Mouse (Mus musculus) adrenal gland, adult 18-20 months (tissue): ENCODE data around the gene Art2b. TPM values are rescaled to one million over a fixed set of nuclear protein-coding genes. Genes with fewer than 3 reads are reported as not detected.
A peak's percentile ranks its signal among the peaks of the same experiment; 100 is the strongest.
"Not testable (repeated sequence)": the region's sequence is repeated elsewhere in the genome, so short reads cannot be mapped to it uniquely, and the experiment has no call there.

ENCODE experiments used
- DNase-seq, 2 experiments: peaks; one replicate each; pipeline ENCODE4 v3.0.0; 2021 to 2022; ENCODE audit warnings: low spot score in 2 of 2
- total RNA-seq, 2 experiments: library from RNA; stranded (reverse); gene quantifications; 1 replicate in 1 of 2; 2 replicates in 1 of 2; pipeline ENCODE4 v1.2.3; 2021

Art2b gene
- total RNA-seq, 2 experiments from 2014 or later, result 0.19 TPM; not detected in 1

DNA sequence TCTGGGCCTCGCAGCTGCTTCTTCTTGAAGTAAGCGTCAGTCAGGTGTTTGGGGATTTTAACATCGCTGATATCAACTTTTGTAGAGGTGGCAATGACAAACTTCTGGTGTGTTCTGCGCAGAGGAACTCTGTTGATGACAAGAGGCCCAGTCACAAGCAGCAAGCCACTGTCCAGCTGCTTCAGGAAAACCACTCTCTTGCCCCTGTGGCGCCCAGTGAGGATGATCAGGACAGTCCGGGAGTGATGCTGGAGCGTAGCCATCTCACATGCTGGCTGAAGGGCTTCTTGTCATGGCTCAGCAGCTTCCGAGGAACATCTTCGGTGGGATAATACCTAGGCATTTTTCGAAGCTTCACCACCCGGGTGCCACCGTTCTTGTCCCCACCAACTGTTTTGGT, 11.8 kb downstream of the Art2b start:
- not testable (repeated sequence) for DNase-seq

DNA sequence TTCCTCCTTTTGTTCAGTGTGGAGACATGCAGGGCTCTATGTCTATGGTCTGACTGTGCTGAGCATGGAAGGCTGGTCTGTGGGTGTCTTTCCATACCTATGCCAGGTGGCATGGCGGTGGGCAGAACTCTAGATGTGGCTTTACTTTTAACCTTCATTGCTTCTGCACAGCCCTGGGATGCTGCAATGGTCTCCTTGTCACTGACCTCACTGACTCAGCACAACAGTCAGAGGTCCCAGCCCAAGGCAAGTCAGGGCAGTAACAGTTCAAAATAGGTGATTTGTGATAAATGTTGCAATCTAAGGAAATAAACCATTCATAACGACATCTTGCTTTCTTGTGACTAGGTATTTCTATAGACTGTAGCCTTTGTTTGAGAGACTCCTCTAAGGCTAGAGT, 21.3 kb downstream of the Art2b start:
- DNase-seq, result no peak

DNA sequence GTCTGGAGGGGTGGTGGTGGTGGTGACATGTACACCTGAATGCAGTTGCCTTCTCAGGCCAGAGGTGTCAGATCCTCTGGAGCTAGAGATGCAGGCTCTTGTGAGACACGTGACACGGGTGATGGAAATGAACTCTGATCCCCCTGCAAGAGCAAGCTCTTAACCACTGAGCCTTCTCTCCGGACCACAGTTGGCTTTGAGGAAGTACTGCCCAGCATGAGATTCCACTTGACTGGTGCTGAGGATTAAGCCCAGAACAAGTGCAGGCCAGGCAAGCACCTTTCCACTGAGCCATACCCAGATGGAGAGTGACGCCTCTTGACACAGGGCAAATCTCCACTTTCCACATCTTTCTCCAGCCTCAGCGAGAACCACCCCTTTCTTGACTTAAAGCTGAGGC, 26.0 kb downstream of the Art2b start:
- not testable (repeated sequence) for DNase-seq

DNA sequence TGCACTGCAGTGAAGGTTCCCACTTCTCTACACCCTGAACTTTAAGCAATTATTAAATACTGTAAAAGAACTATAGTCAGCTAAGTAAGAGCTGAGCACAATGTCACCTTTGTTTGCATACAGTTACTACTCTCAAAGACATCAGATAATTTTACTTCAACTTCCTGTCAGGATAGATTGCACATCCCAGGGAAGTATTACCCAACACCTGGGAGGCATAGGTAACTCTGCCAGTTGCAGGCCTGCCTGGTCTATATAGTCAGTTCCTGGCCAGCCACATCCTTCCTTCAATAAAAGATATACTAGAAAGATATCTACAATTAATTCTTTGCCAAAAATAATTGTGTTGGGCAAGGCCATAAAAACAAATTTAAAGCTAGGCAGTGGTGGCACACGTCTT, 28.0 kb downstream of the Art2b start:
- no peak for DNase-seq

DNA sequence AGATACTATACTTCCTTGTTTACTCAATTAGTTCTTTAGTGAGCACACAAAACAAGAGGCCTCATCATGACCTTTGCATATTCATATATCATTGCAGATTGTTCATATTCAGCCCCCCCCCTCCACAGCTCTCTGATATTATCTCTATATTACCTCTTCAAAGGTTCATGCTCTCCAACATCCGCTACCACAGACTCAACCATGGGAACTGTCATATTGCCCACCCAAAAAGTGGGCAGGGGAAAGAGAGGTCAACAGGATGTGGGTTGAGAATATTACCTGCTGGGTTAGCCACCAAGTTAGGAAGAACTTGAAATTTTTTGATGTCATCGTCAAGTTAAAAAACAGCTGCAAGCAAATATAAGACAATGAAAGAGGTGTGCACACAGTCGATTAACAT, 29.9 kb downstream of the Art2b start:
- not testable (repeated sequence) for DNase-seq

DNA sequence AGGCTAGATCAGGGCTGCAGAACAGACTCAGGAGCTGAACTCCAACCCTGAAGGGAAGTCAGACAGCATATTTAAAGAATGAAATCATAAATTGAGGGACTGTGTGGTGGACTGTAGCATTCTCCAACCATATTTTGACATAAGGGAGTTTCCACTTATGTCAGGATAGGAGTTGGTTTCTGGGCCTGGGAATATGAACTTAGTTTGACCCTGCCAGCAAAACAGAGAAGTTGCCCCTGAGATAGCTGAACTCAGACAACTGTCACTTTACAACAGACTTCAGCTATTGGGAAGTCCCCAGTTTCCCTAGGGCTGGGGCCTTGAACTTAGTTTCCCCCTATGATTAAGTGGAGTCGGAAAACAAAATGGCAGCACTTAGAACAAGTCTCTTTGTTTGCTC, 33.9 kb downstream of the Art2b start:
- DNase-seq, result no peak

DNA sequence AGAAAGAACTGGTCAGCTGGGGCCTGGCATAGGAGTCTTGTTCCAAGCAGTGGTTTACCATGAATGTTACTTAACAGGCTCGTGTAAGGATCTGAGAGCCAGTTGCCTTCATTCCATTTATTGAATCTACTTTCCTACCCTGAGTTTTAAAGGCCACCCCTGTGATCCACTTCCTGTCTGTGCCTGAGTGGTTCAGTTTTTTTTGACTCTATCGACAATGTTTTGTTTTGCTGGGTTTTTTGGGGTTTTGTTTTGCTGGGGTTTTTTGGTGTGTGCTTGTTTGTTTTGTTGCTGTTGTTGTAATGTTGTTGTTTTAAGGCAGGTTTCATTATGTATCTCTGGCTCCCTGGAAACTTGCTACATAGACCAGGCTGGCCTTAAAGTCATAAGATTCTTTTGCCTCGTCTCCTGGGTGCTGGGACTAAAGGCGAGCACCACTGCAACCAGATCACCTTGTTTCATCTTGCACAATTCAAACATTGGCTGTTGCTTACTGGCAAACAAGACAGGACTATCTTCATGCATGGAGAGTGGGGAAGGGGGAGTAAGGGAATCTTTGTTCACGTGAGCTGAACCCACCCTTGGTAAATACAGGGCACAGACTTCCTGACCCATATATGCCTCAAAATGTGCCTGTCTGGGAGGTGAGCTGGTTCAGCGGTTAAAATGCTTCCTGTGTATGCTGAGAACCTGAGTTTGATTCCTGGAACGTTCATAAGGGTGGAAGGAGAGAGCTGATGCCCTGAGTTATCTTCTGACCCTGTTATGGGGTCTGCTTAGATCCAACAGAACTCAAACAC, 34.5 kb downstream of the Art2b start:
- no peak for DNase-seq

DNA sequence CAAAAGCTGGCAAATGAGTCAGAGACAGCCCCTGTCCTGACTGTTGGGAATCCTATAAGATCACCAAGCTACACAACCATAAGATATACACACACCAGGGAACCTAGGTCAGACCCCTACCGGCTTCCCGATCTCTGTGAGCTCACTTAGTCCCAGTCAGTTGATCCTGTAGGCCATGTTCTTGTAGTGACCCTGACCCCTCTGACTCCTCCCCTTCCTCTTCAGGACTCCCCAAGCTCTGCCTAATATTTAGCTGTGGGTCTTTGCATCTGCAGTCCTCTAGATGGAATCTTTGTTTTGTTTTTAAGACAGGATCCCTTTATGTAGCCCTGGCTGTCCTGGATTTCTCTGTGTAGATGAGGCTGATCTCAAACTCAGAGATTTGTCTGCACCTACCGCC, 36.1 kb downstream of the Art2b start:
- DNase-seq, result no peak

DNA sequence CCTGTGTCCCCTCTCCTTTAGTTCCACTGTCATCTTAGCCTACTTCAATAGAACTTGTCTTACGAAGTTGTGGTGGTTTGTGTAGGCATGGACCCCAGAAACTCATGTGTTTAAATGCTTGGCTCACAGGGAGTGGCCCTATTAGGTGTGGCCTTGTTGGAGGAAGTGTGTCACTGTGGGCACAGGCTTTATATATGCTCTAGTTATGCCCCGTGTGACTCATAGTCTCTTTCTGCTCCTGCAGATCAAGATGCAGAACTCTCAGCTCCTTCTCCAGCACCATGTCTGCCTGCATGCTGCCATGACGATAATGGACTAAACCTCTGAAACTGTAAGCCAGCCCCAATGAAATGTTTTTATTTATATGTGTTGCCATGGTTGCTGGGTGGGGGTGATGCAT, 37.7 kb downstream of the Art2b start:
- DNase-seq, result no peak

DNA sequence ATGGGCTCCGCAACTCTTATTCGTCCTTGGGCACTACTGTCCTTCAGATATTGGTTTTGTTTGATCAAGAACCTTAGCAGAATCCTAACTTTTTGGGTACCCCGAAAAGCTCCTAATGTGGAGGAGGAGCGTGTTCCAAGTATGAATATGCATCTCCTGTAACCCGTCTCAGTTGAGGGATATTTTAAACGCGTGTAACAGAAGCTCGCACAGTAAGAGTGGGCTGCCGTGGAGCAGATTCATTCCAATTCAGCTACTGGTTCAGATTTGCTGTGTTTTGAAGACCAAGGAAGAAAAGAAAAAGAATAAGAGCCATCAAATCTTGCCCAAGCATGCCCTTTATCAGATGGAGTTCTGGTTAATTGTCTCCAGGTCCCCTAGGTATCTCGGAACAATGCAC, 43.7 kb downstream of the Art2b start:
- no peak for DNase-seq

DNA sequence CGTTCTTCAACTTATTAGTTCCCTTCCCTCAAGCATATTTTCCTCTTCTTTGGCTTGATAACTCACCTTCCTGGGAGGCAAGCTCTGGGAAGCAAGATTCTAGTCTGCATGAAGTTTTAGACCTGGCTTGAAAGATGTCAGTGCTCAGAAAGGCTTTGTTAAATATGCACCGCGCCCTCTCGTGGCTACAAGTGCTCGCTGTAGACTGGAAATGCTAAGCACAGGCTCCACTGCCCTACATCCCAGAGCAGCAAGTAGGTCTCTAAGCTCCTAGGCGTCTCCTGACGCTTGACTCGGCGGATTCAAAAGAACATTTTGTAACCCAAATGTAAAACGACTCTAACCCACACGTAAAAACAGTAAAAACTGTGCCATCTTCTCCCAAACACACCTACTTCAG, 44.3 kb downstream of the Art2b start:
- peak; percentile 58 to 69 for DNase-seq

DNA sequence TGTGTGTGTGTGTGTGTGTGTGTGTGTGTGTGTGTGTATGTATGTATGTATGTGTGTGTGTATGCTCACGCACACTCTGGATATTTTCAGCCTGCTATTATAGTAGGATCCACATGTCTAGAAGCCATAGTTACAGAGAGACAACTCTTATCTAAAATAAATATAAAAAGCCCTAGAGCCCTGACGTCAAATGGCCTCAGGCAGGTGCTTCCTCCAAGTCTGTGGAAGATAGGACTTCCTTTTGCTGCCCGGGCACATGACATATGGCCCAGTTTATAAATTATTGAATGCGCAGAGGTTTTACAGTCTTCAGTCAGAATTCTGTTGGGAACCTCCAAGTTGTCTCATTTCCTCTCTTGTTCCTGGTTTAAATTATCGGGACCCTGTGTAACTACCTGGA, 44.7 kb downstream of the Art2b start:
- DNase-seq, result no peak

DNA sequence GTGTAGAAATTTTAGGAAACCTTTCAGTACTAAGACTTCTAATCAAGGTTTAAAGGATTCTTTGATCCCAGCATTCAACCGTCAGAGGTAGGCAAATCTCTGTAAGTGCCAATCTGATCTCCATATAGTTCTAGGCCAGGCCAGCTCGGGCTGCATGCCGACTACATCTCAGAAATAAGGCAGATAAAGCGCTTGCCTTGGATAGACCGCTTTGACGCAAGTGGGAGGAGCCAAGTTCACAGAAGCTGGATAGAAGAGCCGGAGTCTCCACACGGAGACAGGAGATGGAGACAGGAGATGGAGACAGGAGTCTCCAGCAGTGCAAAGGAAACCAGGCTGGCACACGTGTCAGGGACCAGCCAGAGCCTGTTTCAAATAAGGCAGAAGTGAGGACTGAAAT, 45.6 kb downstream of the Art2b start:
- DNase-seq, result no peak

DNA sequence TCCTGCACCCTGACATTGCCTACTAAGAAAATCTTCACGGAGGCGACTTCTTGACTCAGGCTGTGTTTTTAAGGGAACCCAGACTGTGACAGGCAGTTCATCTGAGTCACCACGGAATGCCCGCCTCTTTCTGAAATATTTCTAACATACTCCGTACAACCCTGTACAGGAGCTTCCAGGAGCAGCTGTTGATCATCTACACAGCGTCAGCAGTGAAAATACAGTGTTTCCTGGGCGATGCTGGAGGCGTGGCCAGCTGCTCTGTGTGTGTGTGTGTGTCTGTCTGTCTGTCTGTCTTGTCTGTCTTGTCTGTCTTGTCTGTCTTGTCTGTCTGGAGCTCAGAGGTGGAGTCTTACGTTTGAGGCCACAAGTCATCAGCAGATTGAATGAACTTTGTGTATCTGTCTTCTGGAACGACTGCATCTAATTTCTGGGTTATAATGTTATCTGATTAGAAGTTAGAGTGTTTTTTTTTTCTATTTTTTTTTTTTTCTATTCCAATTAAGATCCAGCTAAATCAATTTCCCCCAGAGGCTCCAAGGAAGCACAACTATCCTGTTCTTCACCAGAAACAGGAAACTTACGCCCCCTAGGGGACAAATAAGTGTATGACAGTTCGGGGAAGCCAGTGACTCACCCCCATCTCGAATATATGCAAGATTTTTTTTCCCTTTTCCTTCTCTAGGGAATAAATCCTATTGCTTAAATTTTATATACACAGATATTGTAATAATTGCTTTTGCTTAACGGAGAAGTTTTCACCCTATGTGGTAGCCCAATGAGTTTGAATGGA, 47.1 kb downstream of the Art2b start:
- DNase-seq, result peak in 1 of 2 experiments; percentile 42

DNA sequence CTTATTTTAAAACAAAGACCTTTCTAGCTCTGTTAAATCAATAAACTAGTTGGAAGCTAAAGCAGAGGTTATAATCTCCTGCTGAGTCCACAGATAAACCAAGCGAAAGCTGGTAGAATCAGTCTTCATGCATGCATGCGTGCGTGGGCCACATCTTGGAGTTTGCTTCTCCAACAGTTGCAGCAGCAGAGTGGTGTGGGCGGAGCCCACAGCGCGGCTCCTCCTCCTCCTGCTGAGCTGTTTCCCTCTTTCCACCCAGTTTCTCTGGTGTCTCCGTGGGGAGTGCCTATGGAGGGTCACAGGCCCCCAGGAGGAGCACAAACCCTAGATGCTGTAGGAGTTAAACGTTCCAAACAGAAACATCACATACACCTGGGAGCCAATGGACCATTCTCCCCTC, 47.9 kb downstream of the Art2b start:
- no peak for DNase-seq

DNA sequence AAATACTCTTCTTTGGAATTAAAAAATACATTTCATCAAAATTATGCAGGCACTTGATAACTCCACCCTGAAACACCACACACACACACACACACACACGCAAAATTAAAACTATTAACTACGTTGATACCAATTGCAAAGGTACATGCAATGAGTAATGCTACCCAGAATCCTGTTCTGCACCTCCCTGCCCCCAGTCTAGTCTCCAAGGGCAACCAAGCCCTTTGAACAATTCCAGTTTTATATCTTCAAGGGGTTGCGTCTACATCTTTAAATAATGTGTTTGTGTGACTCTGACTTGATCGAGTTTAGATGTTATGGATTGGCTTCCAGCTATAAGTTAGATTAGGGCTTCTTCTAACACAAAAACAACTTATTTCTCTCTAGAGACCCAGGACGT, 49.9 kb downstream of the Art2b start:
- DNase-seq, result no peak

DNA sequence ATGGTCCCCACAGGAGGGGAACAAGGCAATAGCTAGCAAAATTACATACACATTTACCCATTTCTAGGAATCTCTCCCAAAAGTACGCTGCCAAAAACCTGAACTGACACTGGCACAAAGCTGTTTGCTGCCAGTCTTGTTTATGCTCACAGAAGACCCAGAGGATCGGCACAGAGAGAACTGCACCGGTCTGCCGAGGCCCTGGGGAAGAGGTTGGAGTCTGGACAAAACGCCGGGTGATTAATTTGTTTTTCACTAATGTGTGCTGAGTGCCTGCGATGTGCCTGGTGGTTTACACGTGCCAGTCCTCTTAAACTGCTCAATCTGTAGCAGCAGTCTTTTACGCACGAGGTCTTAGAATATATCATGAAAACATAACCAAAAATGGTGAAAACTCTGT, 50.3 kb downstream of the Art2b start:
- DNase-seq, result no peak

DNA sequence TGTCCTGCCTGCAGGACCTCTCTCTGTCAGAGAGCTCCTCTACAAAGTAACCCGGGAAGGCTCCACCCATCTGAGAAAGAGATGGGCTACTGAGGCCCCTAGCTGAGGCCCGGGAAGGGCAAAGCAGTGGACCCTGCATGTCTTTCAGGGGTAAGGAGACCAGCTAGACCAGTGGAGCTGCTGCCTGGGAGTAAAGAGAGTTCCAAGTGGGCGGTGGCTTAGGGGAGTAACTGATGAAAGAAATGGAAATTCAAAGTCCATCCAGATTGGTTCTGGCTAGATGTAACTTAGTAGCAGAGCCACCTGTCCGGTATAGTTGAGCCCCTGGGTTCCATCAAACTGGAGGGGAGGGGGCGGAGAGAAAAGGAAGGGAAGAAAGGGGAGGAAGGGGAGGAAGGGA, 51.0 kb downstream of the Art2b start:
- DNase-seq, result no peak
